Mouse (Mus musculus): Measurements from ENCODE around the gene Atp10b. TPM values are rescaled to one million over a fixed set of nuclear protein-coding genes. Genes with fewer than 3 reads are reported as not detected.

Gene Atp10b
- total and polyA plus RNA-seq, 3 experiments, result not detected

GRCm38 (mm10) chr11:43273896-43274295, 124.2 kb downstream of the Atp10b start:
- no peak for TF ChIP-seq CTCF (conservative IDR thresholded peaks at IDR 0.05 in 1 of 2, IDR thresholded peaks at IDR 0.05 in 1 of 2; ENCODE audit: low read depth in 2 of 2, low read length in 2 of 2)
- TF ChIP-seq MAFK (IDR thresholded peaks at IDR 0.05; ENCODE audit: insufficient replicate concordance, low read length), result peak; percentile 91

GRCm38 (mm10) chr11:43297584-43297983, 147.9 kb downstream of the Atp10b start:
- dilution Hi-C loops (cut with MboI; ENCODE audit: extremely low pct_ligation_motif_present, extremely low pct_unique_long_range_greater_than_20kb, low sequenced_read_pairs), result no loop called here
- Histone ChIP-seq H3K4me1 (ENCODE audit: control insufficient read depth in 1 of 2, insufficient read depth in 2 of 2) (peaks cover 6 to 44% of the 10 kb centered on the region in 2 experiments), H3K4me3 (replicated peaks in 1 of 3; ENCODE audit: low read depth in 2 of 3, low read length in 2 of 3, poor library complexity in 1 of 3) (no peak overlapping the region), H3K4me2 (ENCODE audit: insufficient read depth, low read depth, poor library complexity, severe bottlenecking) (peak overlapping the region; percentile 17; the same call in 1 of the 2 replicates), H3K9me3 (replicated peaks; ENCODE audit: low read length) (no peaks in the 10 kb centered on the region), H3K36me3 (replicated peaks in 1 of 2; ENCODE audit: control insufficient read depth in 1 of 2, insufficient read depth in 1 of 2, low read length in 1 of 2) (no peaks in the 10 kb centered on the region), H3K27me3 (replicated peaks) (no peaks in the 10 kb centered on the region), H3K27ac (ENCODE audit: insufficient read depth, low read depth) (no peak overlapping the region), H3K9ac (ENCODE audit: insufficient read depth, low read depth) (no peak overlapping the region), H3K79me2 (replicated peaks; ENCODE audit: control insufficient read depth, extremely low read depth, insufficient read depth, poor library complexity, severe bottlenecking) (no peaks in the 10 kb centered on the region)
- TF ChIP-seq KAT2A (IDR thresholded peaks at IDR 0.05; ENCODE audit: insufficient replicate concordance, low read length), result 0 out of 2 replicates have a peak, but pooled peaks have one; percentile 29
- TF ChIP-seq SMC3 (IDR thresholded peaks at IDR 0.05; ENCODE audit: low read depth, low read length), result no peak
- 0 out of 2 replicates have a peak, but pooled peaks have one; percentile 73 for TF ChIP-seq RCOR1 (conservative IDR thresholded peaks at IDR 0.05; ENCODE audit: low read depth, low read length)
- no peak for TF ChIP-seq MAZ (IDR thresholded peaks at IDR 0.05; ENCODE audit: low read depth, low read length)
- TF ChIP-seq POLR2AphosphoS2 (IDR thresholded peaks at IDR 0.05; ENCODE audit: low read depth, low read length), result no peak
- no peak for TF ChIP-seq GABPA (IDR thresholded peaks at IDR 0.05; ENCODE audit: insufficient replicate concordance, low read depth, low read length)
- TF ChIP-seq CHD2 (IDR thresholded peaks at IDR 0.05; ENCODE audit: low read length), result 0 out of 2 replicates have a peak, but pooled peaks have one; percentile 14
- TF ChIP-seq MYC (IDR thresholded peaks at IDR 0.05; ENCODE audit: low read depth, low read length), result 0 out of 2 replicates have a peak, but pooled peaks have one; percentile 35
- TF ChIP-seq ETS1 (conservative IDR thresholded peaks at IDR 0.05; ENCODE audit: low read depth, low read length), result peak; percentile 97
- TF ChIP-seq JUN (IDR thresholded peaks at IDR 0.05; ENCODE audit: insufficient read depth, low read depth, low read length), result peak; percentile 72
- TF ChIP-seq JUND (conservative IDR thresholded peaks at IDR 0.05; ENCODE audit: low read depth, low read length), result peak; percentile 76
- no peak for TF ChIP-seq ZKSCAN1 (IDR thresholded peaks at IDR 0.05; ENCODE audit: borderline replicate concordance, low read depth, low read length)
- no peak for TF ChIP-seq POLR2A (IDR thresholded peaks at IDR 0.05; ENCODE audit: low read depth, low read length)
- TF ChIP-seq TBP (conservative IDR thresholded peaks at IDR 0.05; ENCODE audit: low read depth, low read length), result no peak
- no peak for TF ChIP-seq NRF1 (IDR thresholded peaks at IDR 0.05; ENCODE audit: low read depth, low read length)
- TF ChIP-seq USF2 (conservative IDR thresholded peaks at IDR 0.05; ENCODE audit: low read depth, low read length), result no peak
- TF ChIP-seq EP300 (IDR thresholded peaks at IDR 0.05; ENCODE audit: low read length), result peak; percentile 80
- TF ChIP-seq RAD21 (IDR thresholded peaks at IDR 0.05; ENCODE audit: low read depth, low read length), result no peak
- TF ChIP-seq TCF12 (IDR thresholded peaks at IDR 0.05; ENCODE audit: low read depth, low read length), result peak; percentile 76
- no peak for TF ChIP-seq ZC3H11A (IDR thresholded peaks at IDR 0.05; ENCODE audit: low read depth, low read length)
- TF ChIP-seq IRF4 (IDR thresholded peaks at IDR 0.05; ENCODE audit: low read depth, low read length), result peak; percentile 56; the same call in 1 of the 2 replicates
- TF ChIP-seq BHLHE40 (IDR thresholded peaks at IDR 0.05; ENCODE audit: low read depth, low read length), result peak; percentile 100
- no peak for TF ChIP-seq E2F4 (IDR thresholded peaks at IDR 0.05; ENCODE audit: insufficient replicate concordance, low read depth, low read length)
- peak; percentile 99 for TF ChIP-seq MEF2A (IDR thresholded peaks at IDR 0.05; ENCODE audit: borderline replicate concordance, low read depth, low read length)
- TF ChIP-seq MAX (IDR thresholded peaks at IDR 0.05; ENCODE audit: low read length), result peak; percentile 47; the same call in 1 of the 2 replicates
- no peak for TF ChIP-seq UBTF (IDR thresholded peaks at IDR 0.05; ENCODE audit: low read depth, low read length)
- TF ChIP-seq NELFE (IDR thresholded peaks at IDR 0.05; ENCODE audit: low read depth, low read length), result no peak
- peak; percentile 67 for TF ChIP-seq MAFK (IDR thresholded peaks at IDR 0.05; ENCODE audit: insufficient replicate concordance, low read length)
- DNase-seq (ENCODE audit: extremely low read depth), result peak; percentile 77
- in situ Hi-C loops (cut with MboI; ENCODE audit: low pct_ligation_motif_present, low pct_unique_long_range_greater_than_20kb, low sequenced_read_pairs), result loop anchor here (10.0 kb wide), 1 partner anchor 47 kb away; no protein-coding TSS in a partner anchor

More at GRCm38 (mm10) chr11:43273896-43274295, 124.2 kb downstream of the Atp10b start:
- no peaks in the 10 kb centered on the region for H3K36me3 ChIP-seq (replicated peaks in 1 of 2; ENCODE audit: control insufficient read depth in 1 of 2, insufficient read depth in 1 of 2, low read length in 1 of 2)
- no peak overlapping the region for H3K4me2 ChIP-seq (ENCODE audit: insufficient read depth, low read depth, poor library complexity, severe bottlenecking)
- H3K27me3 ChIP-seq (replicated peaks), result no peaks in the 10 kb centered on the region
- no peaks in the 10 kb centered on the region for H3K79me2 ChIP-seq (replicated peaks; ENCODE audit: control insufficient read depth, extremely low read depth, insufficient read depth, poor library complexity, severe bottlenecking)
- no peaks in the 10 kb centered on the region for H3K9me3 ChIP-seq (replicated peaks; ENCODE audit: low read length)
- no peak overlapping the region for H3K9ac ChIP-seq (ENCODE audit: insufficient read depth, low read depth)
- H3K27ac ChIP-seq (ENCODE audit: insufficient read depth, low read depth), result no peak overlapping the region
- H3K4me3 ChIP-seq (replicated peaks in 1 of 3; ENCODE audit: low read depth in 2 of 3, low read length in 2 of 3, poor library complexity in 1 of 3), result no peak overlapping the region
- DNase-seq (ENCODE audit: extremely low read depth), result no peak
- no peaks in the 10 kb centered on the region for H3K4me1 ChIP-seq (ENCODE audit: control insufficient read depth in 1 of 2, insufficient read depth in 2 of 2)
- dilution Hi-C loops (cut with MboI; ENCODE audit: extremely low pct_ligation_motif_present, extremely low pct_unique_long_range_greater_than_20kb, low sequenced_read_pairs), result no loop called here
- in situ Hi-C loops (cut with MboI; ENCODE audit: low pct_ligation_motif_present, low pct_unique_long_range_greater_than_20kb, low sequenced_read_pairs), result no loop called here
